Mouse (Mus musculus) CH12F3 (cell line): ENCODE data around the gene Guca2b.
"Not testable (repeated sequence)": the region's sequence is repeated elsewhere in the genome, so short reads cannot be mapped to it uniquely, and the experiment has no call there.

ENCODE experiments used
- in situ Hi-C: fragments of 300-500 bp; cut with MboI; formaldehyde crosslinking; loops from 2 replicates; pipeline ENCODE4 v1.14.3; 2020; ENCODE audit warnings: low sequenced_read_pairs

Guca2b gene

DNA sequence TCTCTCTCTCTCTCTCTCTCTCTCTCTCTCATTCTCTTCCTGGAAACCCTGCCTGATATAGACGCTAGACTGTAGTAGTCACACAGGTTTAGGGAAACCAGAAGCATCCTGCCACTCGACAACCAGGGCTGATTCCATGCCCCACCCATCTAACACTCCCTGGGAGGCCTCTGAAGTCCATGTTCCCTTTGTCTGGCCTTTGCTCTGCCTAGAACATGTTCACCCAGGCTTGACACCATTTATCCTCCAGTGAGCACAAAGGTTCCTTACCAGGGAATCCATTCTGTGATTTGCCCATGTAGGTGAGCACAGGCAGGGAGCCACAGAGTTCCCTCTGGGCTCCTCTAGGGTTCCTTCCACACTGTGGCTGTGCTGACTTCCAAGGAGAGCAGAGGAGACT lies 508 bp downstream of the Guca2b start:
- in situ Hi-C loops = no loop called here

DNA sequence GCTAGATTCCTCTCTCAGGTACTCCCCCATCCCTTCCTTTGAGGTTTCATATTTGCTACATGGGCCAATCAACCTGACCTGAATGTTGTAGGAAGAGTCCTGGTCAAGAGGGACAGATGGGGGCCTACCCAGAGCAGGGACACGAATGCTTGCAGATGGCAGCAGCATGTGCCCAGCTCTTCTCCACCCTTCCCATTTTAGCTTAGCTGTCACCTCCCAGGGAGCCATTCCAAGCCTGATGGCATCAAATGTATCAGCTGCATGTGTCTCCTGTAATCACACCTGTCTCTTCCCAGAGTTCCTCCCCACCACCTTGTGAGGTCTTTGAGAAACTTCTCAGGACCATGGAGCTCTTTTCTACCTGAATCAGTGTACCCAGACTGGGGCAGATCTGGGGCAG lies 1.7 kb downstream of the Guca2b start:
- in situ Hi-C loops = no loop called here

DNA sequence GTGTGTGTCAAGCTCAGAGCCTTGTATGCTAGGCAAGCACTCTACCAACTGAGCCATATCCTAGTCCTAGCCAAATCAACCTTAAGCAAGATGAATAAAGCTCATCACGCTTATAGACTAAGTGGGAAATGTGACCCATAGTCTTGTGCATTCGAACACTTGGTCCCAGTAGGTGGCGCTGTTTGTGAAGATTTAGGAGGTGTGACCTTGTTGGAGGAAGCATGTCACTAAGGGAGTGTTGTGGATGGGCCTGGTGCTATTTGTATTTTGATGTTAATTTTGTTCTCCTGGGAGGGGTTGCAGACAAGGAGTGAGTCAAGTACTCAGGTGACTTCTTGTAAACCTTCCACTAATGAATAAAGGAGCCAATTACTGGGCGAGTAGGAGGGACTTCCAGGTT lies 16.1 kb downstream of the Guca2b start:
- in situ Hi-C loops = no loop called here

DNA sequence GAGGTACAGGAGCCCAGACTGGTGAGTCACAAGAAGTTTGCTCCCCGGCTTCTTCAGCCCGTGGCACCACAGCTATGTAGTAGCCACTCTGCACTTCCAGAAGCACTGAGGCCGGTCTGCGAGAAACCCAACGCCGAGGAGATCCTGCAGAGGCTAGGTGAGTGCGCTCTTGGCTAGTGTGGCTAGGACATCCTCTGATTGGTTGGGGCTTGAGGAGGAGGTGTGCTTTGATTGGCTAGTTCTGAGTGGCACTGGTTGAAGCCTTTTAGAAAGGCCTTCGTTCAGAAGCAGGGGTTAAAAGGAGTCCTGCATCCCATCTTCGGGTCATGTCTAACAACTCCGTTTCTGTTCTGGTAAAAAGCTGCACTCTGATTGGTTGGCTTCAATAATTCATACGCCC lies 20.1 kb downstream of the Guca2b start:
- in situ Hi-C loops = loop anchor here (10.0 kb wide), 1 partner anchor 486 kb away; no protein-coding TSS in a partner anchor

DNA sequence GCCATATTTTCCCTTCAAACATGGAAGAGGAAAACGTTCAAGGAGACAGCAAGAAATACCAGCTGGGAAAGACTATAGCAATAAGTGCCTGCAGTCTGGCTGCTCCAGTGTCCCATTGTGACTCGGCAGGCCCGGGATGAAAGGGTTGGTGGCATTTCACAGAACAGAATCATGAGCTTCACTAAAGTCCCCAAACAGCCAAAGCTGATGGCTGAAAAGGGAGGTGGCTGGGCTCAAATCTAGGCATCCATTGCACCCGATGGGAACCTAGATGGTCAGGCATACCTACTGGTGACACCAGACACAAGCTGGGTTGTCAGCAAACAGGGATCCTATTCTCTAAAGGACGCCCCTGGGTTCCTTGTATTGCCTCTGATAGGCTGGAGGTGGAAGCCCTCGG lies 20.8 kb downstream of the Guca2b start:
- in situ Hi-C loops = loop anchor here (10.0 kb wide), 1 partner anchor 487 kb away; no protein-coding TSS in a partner anchor

GRCm38 (mm10) chr4:119637176-119637845 lies 21.4 kb downstream of the Guca2b start, which contains the start of gene Guca2a:
Guca2a (plus strand) TSS chr4:119637704.
- in situ Hi-C loops = loop anchor here (10.0 kb wide), 1 partner anchor 487 kb away; no protein-coding TSS in a partner anchor

GRCm38 (mm10) chr4:119636731-119637130 lies 22.0 kb downstream of the Guca2b start:
- in situ Hi-C loops = loop anchor here (10.0 kb wide), 1 partner anchor 488 kb away; no protein-coding TSS in a partner anchor

DNA sequence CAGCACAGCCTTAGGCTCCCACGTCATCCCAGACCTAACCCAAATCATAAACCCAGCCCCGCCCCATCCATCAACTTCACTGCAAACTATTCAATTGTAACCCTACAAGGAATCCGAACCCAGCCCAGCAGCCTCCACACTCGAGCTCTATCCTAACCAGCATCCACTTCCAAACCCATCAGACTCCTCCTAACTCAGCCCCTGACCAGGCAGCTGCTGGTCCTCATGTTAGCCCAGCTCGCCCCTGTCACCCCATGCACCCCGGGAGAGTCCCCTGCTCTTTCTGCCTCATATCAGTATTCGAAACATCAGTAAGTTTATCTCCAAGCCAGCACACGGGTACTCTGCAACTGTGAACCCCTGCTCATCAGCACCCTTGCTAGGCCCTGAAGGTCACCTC lies 23.1 kb downstream of the Guca2b start:
- in situ Hi-C loops = loop anchor here (10.0 kb wide), 1 partner anchor 489 kb away; no protein-coding TSS in a partner anchor

GRCm38 (mm10) chr4:119634908-119635660 lies 23.7 kb downstream of the Guca2b start:
- in situ Hi-C loops = loop anchor here (10.0 kb wide), 1 partner anchor 490 kb away; no protein-coding TSS in a partner anchor

DNA sequence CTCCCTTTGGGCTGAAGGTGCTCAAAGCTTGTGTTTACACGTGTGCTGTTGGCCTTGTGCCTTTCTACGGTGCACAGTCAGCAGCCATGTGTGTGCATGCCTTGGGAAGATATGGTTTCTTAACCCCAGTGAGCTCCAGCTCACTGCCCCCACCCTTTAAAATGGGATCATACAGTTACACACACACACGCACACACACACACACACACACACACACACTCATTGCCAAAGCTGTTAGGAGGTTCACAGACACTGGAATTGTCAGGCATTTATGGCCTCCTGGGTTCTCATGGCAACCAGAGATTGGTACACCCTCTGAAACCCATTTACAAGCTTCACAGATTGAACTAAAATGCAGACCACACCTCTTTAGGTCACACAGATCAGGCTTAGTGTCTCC lies 24.8 kb downstream of the Guca2b start:
- in situ Hi-C loops = loop anchor here (10.0 kb wide), 1 partner anchor 491 kb away; no protein-coding TSS in a partner anchor

GRCm38 (mm10) chr4:119633342-119633741 lies 25.4 kb downstream of the Guca2b start:
- in situ Hi-C loops = loop anchor here (10.0 kb wide), 1 partner anchor 491 kb away; no protein-coding TSS in a partner anchor

GRCm38 (mm10) chr4:119632721-119633120 lies 26.0 kb downstream of the Guca2b start:
- in situ Hi-C loops = loop anchor here (10.0 kb wide), 1 partner anchor 492 kb away; no protein-coding TSS in a partner anchor

DNA sequence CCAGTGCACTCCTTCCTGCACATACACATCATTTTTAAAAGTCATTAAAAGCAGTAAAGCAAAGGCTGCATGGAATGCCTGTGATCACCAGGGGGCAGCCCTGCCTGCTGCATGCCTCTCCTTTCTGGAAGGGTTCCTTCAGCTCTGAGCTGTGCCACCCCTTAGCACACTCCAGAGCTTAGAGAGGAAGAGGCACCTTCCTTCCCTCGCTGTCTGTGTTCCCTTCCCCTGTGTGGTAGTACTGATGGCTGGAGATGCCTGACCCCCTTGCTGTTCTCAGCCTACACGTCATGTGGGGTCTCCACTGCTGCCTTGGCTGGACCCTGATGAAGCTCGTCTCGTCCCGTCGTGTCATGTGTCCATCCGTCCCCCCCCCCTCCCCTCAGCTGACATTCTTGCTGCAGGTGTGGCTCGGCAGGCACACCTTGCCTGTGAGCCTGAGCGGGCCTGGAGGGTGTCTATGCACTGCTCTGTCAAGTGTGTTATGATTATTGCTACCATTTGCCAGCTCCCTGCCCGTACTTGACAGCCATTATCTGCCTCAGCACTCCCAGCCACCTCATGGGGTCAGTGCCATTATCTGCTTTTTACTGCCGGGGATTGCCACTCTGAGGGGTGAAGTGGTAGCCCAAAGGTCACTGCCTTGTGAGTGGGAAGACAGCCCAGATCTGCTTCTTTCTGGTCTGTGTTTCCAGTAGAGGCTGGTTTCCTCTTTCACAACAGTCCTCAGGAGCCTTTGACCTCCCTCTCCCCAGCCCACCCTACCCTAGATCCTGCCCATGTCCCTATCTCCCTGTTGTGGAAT lies 27.4 kb downstream of the Guca2b start:
- in situ Hi-C loops = loop anchor here (10.0 kb wide), 1 partner anchor 493 kb away; no protein-coding TSS in a partner anchor

GRCm38 (mm10) chr4:119628363-119628762 lies 30.4 kb downstream of the Guca2b start:
- in situ Hi-C loops = not testable (repeated sequence)

DNA sequence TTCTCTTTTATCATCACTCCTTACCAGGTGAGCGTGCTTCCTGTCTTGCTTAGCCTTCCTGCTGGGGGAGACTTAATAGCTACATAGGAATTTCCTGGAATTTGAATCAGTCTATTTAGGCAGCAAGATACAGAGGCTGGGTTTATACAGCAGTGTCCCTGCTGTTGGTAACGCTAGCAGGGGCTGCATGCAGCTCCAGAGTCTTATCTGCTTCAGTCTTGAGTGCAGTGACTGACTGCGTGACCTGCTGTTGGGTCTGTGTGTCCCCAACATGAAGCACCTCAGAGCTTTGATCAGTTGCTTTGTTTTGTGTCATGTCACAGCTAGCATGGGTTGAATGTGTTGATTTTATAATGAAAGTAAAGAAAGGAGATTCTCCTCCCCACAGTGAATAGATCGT lies 31.4 kb downstream of the Guca2b start:
- in situ Hi-C loops = no loop called here

- in situ Hi-C loops = no loop called here
These were observed 31.9 kb downstream of the Guca2b start for GRCm38 (mm10) chr4:119626876-119627275.

GRCm38 (mm10) chr4:119626081-119626645 lies 32.6 kb downstream of the Guca2b start:
- in situ Hi-C loops = no loop called here

- in situ Hi-C loops = no loop called here
These were observed 44.0 kb downstream of the Guca2b start for GRCm38 (mm10) chr4:119614724-119615123.

DNA sequence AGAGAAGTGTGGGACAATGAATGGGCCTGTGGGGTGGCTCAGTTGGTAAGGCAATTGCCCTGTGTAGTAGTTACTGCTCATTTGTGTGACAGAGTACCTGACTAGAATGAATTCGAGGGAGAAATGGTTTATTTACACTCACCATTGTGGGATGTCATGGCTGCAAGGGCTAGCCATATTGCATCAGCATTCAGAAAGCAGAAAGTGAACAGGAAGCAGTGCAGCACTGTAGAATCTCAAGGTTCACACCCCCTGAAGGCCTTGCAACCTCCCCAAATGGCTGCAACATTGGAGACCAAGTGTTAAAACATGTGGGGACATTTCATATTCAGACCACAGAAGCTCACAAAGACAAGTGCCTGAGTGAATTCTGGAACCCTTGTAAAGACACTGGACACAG lies 44.7 kb downstream of the Guca2b start:
- in situ Hi-C loops = no loop called here

- in situ Hi-C loops = no loop called here
These were observed 49.3 kb downstream of the Guca2b start for GRCm38 (mm10) chr4:119609488-119609887.
